Mouse (Mus musculus) cerebellum, adult 11 months (tissue): Measurements from ENCODE around the gene Gm16181.

ENCODE experiments used
- DNase-seq: peaks from one replicate; pipeline ENCODE4 v3.0.0; 2022

Gene Gm16181

DNA sequence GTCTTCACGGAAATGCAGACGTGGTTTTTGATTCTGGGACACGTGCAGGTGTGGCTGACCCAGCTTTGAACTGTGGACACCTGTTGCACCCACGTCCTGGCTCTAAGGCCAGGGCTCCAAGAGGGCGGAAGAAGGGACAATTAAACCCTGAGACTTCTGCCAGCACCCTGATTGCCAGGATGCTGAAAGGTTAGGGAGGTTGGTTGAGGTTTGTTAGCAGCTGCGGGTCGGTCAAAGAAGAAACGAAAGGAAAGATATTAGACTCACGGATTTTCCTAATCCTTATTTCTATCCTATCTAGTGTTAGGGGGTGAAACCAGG, 24.4 kb upstream of the Gm16181 start:
- no peak for DNase-seq

DNA sequence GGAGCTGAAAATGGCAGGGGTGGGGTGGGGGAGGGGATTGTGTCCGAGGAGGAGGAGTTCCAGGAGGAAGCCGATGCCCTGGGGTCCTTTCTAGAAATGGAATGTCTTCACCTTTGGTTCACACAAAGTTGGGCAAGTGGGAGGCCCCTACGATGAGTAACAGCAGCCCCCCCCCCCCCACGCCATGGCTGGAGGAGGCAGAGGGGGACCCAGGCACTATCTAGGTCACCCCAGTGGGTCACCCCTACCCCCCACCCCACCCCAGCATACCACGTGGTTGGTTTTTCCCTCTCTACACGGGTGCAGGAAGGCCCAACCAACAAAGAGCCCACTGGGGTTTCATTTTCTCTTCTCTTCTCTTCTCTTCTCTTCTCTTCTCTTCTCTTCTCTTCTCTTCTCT, 23.5 kb upstream of the Gm16181 start:
- no peak for DNase-seq

DNA sequence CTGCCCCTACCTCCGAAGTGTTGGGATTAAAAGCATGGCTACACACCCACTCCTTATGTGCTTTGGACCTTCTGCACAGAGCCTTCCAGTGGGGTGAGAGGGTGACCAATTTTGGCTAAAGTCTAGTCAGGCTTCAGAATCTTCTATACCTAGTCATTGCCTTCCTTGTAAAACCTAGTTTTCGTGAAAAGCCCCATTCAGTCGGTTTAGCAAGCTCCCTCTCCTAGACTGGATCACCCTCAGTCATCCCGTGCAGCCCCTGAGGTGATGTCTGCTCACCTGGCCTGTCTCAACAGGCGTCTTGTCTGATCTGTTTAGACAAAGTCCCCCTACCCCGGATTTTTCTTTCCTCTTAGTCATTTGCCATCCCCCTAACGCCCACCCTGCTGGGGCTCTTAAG, 22.6 kb upstream of the Gm16181 start:
- no peak for DNase-seq

DNA sequence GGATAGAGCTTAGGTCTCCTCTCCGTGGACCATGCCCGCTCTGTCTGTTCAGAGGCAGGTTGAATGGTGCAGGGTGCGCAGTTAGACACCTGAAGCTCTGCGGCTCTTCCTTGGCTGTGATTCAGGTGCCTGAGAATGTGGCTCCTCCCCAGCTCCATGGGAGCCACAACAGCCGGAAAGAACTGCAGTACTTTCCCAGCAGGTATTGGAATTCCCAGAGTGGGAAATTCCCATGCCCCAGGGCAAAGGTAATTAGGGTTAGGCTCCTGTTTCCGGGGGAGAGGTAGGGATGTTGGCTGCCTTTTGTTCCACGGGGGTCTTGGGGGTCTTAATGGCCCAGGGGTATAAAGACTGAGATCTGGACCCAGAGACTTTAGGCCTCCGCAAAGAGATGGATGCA, 21.7 kb upstream of the Gm16181 start:
- DNase-seq: no peak

DNA sequence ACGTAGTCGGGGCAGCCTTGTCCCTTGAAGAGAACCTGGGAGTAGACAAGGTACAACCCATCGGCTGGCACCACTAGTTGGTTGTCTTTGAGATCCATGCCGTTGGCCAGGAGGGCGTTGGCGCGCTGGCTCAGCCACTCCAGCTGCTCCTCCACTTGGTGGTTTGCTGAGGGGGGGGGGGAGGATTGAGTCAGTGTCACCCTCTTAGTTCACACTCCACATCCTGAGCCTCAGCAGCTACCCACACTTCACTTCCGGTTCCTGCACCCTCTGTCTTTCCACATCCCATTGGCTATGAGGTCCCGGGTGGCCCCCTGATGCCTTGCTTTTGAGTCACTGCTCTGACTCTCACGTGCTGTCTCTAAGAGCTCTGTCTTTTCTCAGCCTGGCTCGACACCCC, 20.2 kb upstream of the Gm16181 start:
- DNase-seq: no peak

GRCm38 (mm10) chr17:35201128-35201527, 19.5 kb upstream of the Gm16181 start:
- no peak for DNase-seq

DNA sequence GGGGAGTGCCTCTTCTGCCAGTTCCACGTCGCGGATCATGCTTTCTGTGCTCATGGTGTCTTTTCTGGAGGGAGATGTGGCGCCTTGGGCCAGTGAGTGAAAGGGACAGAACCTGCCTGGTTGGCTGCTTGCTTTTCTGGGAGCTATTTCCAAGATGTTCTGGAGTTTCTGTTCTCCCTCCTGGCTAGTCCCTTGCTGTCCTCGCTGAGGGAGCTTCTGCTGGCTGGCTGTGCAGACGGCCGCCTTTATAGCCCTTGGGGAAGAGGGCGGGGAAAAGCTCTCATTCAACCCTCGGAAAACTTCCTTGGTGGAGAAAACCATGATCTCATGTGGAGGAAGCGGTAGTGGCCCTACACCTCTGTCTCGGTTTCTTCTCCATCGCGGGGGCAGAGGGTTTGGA, 18.8 kb upstream of the Gm16181 start, which contains the start of gene Tnf:
TSS of gene Tnf (minus strand) at position 221 of the 400 bp plus-strand sequence.
- DNase-seq: no peak

- DNase-seq: no peak
Observed at GRCm38 (mm10) chr17:35202442-35202841, 18.2 kb upstream of the Gm16181 start.

- no peak for DNase-seq
Observed at GRCm38 (mm10) chr17:35204494-35205379, 15.9 kb upstream of the Gm16181 start, which contains the start of gene Lta. TSS of gene Lta (minus strand) at chr17:35205351.

GRCm38 (mm10) chr17:35205380-35205769, 15.3 kb upstream of the Gm16181 start:
- DNase-seq: no peak

DNA sequence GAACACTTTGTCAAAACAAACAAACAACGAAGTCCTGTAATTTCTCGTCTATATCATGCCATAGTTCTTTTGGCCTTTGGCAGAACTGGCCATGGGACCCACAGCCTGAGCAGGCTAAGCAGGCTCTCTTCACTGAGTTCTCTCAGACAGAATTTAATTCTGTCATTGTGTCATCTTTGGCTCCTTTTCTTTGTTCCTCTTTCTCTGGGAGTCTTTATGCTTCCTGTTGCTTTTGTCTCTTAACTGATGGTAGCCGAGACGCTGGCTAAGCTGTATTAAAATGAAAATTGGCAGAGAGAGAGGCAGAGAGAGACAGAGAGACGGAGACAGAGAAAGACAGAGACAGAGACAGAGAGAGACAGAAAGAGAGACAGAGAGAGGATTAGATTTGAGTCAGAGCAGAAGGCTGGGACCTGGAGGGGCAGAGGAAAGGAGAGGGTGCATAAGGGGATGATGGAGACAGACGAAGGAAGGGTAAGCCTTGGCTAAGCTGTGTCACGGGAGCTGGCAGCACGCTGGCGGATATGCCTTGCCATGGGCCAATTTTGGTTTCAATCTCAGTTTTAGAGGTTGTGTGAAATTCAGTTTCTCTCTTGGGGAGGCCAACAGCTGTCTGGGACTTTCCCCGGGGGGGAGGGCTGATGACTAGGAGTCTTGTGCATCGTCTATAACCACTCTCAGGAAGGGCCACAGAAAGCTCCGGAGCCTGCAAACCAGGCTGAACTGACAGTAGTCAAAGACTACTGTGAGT, 10.7 kb upstream of the Gm16181 start:
- no peak for DNase-seq

GRCm38 (mm10) chr17:35210593-35210992, 10.0 kb upstream of the Gm16181 start:
- no peak for DNase-seq

- no peak for DNase-seq
Observed at GRCm38 (mm10) chr17:35213071-35213470, 7.6 kb upstream of the Gm16181 start.

- DNase-seq: no peak
Observed at GRCm38 (mm10) chr17:35218516-35219193, 2.0 kb upstream of the Gm16181 start.

DNA sequence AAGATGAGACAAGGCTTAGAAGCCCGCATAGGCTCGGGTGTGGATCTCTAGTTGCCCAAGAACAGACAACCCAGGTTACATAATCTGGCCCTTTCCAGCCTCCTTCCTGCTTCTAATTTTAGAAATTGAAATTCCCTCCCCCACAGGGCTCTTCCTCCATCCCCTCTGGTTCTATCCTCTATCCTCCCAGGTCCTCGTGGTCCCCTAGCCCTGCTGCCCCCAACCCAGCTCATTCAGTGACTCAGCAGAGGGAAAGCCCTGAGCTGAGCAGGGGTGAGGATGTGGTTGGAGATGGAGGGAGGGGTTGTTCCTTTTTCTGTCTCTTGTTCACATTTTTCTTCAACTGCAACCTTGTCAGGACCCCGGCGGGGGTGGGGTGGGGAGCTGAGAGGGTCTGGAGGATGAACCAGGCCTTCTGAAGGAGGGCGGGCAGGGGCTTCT, 1.0 kb upstream of the Gm16181 start:
- DNase-seq: no peak

- no peak for DNase-seq
Observed at GRCm38 (mm10) chr17:35222299-35222698, 1.7 kb downstream of the Gm16181 start.

DNA sequence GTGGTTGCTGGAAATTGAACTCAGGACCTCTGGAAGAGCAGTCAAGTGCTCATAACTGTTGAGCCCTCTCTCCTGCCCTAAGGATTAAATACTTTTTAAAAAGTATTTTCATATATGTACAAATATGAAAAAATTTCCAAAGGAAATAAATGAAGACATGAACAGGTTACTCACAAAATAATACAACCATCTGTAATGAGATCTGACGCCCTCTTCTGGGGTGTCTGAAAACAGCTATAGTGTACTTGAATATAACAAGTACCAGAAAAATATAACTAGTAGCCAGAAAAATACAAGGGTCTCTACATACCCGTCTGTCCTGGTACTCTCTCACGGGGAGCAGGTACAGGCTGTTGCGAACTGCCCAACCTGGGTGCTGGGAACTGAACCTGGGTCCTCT, 4.0 kb downstream of the Gm16181 start:
- DNase-seq: no peak

DNA sequence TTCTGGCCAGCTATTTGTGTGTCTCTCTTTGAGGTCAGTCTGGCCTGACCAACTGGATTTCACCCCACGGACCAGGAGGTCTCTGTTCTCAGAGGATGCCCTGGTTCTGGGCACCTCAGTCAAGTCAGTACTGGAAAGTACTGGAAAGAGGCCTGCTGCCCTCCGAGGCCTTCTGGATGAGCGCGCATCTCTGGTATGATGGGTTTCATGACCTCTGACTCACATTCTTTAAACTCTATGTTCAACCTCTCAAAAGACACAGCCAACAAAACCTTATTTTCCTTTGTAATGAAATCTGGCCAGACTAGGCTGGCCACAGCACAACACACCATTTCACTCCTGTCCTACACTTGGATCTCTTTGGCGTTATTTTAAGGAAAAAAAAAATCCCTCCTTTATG, 4.8 kb downstream of the Gm16181 start:
- DNase-seq: no peak

DNA sequence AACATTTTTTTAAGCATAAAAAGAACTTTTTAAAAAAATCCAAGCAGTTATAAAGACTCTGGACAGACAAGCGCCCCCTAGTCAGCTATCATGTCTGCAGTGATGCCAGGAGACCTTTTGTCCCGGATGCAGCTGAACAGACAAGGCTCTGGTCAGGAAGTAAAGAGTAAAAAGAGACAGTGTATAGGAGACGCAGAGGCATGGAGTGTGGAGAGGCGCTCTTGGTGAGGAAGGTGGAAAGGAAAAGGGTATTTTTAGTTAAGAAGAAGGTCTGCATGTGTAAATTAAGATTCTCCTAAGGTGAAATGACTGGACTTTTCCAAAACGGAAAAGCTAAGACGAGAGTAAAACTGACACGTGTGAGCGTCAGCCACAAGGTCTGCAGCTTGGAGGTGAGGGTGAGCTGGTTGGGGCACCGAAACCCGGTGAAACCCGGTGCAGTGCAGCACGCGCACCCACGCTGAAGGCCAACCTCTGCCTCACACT, 6.0 kb downstream of the Gm16181 start:
- no peak for DNase-seq

GRCm38 (mm10) chr17:35231022-35231421, 10.4 kb downstream of the Gm16181 start:
- no peak for DNase-seq

- peak; percentile 75 for DNase-seq
Observed at GRCm38 (mm10) chr17:35232043-35232442, 11.4 kb downstream of the Gm16181 start.

DNA sequence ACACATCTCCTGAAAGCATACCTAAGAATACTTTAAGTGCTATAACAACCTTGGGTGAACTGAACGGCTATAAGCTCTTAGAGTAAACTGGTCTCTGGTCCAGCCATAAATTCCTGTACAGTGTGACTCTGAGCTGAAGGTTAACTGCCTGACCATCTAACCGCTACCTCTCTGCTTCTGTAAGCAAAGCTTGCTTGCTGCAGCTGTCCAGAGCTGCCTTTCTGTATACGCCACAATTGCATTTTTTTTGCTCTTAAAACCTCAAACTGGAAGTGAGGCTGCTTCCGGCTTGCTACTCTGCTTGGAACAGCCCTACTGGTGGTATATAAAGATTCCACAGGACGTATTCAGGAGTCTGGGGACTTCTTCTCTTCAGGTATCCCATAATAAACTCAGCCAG, 12.0 kb downstream of the Gm16181 start:
- DNase-seq: no peak
